Mouse (Mus musculus): ENCODE results near the gene Trappc6b. TPM values are rescaled to one million over a fixed set of nuclear protein-coding genes. Genes with fewer than 3 reads are reported as not detected.

The Trappc6b gene
- 65.5 and 66.3 TPM in 2 replicates for polyA plus RNA-seq (2016; fragmentation: Nextera tagmentation; extraction: Ambion mirVana)

DNA sequence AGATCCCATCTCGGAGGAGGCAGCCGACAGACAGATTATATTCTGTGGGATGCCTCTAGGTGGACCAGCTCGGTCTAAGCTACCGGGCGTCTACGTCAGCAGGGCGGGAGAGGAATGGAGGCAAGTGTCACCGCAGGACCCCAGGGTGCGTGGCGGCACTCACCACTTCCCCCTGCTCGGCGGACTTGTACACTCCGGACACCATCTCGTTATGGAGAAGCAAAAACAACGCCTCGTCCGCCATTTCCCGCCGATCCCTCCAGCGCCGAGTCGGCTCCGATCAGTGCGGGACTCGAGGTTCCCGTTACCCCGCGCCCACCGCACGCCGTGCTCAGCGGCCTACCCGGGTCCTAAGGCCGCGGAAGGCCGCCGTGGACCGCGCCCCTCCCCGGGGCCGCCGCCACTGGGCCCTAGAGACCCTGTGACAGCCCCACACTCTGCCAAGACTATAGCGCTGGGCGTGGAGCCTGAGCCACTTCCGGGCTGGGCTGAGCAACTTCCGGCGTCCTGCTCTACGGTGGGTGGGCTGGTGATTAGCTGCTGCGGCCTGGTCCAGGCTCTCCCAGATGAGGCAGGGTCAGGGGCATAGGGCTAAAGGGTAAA is at the start of gene Trappc6b:
Trappc6b (minus strand) TSS at position 480 of the 603 bp plus-strand sequence.
- Histone ChIP-seq H3K9me3 (no peaks in the 10 kb centered on the region; the same call in 1 of the 2 replicates), H3K27me3 (ENCODE audit: poor library complexity, severe bottlenecking) (no peaks in the 10 kb centered on the region), H3K36me3 (replicated peaks) (peaks cover 35% of the 10 kb centered on the region), H3K4me3 (peak within 1 kb of the TSS; percentile 86), H3K27ac (peak within 1 kb of the TSS; percentile 96), H3K4me1 (peaks cover 25% of the 10 kb centered on the region)
- DNase-seq (ENCODE audit: extremely low spot score, low spot score), result peak; percentile 87
- under 1% methylated on average over 49 of the region's 49 CpGs for WGBS

DNA sequence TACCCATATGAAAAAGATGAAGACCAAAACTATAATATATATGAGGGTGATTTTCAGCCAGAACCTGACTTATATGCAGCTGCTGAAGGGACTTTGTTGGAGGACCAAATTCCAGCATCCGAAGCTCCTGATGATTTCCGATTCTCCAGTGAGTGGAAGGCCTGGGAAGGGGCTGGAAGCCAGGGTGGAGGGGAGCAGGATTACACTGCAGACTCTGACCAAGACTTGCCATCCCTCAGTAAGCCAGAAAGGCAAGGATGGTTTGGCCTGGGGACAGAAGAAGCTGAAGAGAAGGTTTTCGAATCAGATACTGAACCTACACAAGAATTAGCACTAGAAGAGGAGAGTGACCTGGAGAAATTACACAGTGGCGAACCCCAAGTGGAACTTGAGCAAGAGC is 46.7 kb upstream of the Trappc6b start:
- DNase-seq (ENCODE audit: extremely low spot score, low spot score), result no peak
- no peaks in the 10 kb centered on the region for H3K9me3 ChIP-seq
- H3K27ac ChIP-seq, result no peak overlapping the region
- H3K4me1 ChIP-seq, result no peaks in the 10 kb centered on the region
- no peaks in the 10 kb centered on the region for H3K27me3 ChIP-seq (ENCODE audit: poor library complexity, severe bottlenecking)
- H3K4me3 ChIP-seq, result no peak overlapping the region
- H3K36me3 ChIP-seq (replicated peaks), result no peaks in the 10 kb centered on the region
- WGBS, result 89% methylated on average over 4 of the region's 4 CpGs

DNA sequence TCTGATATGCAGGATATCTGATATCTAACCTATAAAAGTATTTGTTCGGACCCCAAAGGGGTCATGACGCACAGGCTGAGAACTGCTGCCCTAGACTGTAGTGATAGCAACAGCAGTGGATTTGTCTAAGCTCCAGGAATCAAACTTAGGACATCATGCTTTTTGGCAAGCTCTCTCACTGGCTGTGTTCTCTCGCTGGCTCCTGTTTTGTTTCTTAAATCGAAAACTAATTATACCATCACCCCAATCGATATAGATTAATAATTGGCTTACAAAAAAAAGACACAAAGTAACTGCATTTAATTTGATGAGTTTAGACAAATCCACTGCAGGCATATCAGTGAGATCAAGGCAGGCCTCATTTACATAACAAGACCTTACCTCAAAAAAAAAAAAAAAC is 45.2 kb upstream of the Trappc6b start:
- Histone ChIP-seq H3K4me1 (no peaks in the 10 kb centered on the region), H3K9me3 (no peaks in the 10 kb centered on the region), H3K27ac (no peak overlapping the region), H3K4me3 (no peak overlapping the region), H3K27me3 (ENCODE audit: poor library complexity, severe bottlenecking) (no peaks in the 10 kb centered on the region), H3K36me3 (replicated peaks) (no peaks in the 10 kb centered on the region)
- 91% methylated on average over 5 of the region's 5 CpGs for WGBS
- no peak for DNase-seq (ENCODE audit: extremely low spot score, low spot score)

DNA sequence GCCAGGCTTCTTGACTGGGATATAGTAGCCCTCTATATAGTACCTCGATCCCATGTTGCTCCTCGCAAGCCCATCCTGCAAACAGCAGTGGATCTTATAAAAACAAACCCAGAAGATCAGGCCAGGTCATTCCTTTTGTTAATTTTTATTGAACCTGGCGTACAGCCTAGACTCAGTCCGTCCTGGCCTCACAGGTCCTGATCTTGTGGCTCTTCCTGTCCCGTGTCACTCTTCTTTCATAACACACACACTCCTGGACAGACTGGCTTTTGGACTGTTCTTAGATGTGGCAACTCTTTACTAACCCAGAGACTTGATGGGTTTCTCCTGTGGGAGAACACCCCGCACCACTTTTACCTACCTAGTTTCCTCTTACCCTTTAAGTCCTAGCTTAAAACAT is 44.6 kb upstream of the Trappc6b start:
- Histone ChIP-seq H3K27ac (no peak overlapping the region), H3K36me3 (replicated peaks) (no peaks in the 10 kb centered on the region), H3K4me3 (no peak overlapping the region), H3K9me3 (no peaks in the 10 kb centered on the region), H3K27me3 (ENCODE audit: poor library complexity, severe bottlenecking) (no peaks in the 10 kb centered on the region), H3K4me1 (no peaks in the 10 kb centered on the region)
- DNase-seq (ENCODE audit: extremely low spot score, low spot score), result no peak
- WGBS, result 92% methylated on average over 6 of the region's 6 CpGs

DNA sequence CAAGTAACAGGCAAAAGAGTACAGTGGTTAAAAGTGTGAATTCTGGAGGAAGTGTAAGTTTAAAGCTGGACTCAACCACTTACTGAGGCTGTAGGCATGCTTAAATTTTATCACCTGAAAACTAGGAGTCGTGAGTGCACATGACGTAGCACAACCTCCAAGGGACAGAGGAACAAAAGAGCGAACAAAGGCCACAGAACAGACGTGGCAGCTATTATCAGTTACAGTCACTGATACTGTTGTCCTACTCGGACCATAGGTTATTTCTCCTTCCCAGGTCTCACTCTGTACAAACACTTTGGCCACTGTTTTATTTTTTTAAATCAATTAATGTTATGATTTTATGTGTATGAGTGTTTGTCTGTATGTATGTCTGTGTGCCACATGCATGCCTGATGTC is 43.5 kb upstream of the Trappc6b start:
- 81% methylated on average over 5 of the region's 5 CpGs for WGBS
- no peak for DNase-seq (ENCODE audit: extremely low spot score, low spot score)
- H3K36me3 ChIP-seq (replicated peaks), result no peaks in the 10 kb centered on the region
- no peaks in the 10 kb centered on the region for H3K4me1 ChIP-seq
- H3K9me3 ChIP-seq, result no peaks in the 10 kb centered on the region
- no peak overlapping the region for H3K27ac ChIP-seq
- no peaks in the 10 kb centered on the region for H3K27me3 ChIP-seq (ENCODE audit: poor library complexity, severe bottlenecking)
- H3K4me3 ChIP-seq, result no peak overlapping the region

DNA sequence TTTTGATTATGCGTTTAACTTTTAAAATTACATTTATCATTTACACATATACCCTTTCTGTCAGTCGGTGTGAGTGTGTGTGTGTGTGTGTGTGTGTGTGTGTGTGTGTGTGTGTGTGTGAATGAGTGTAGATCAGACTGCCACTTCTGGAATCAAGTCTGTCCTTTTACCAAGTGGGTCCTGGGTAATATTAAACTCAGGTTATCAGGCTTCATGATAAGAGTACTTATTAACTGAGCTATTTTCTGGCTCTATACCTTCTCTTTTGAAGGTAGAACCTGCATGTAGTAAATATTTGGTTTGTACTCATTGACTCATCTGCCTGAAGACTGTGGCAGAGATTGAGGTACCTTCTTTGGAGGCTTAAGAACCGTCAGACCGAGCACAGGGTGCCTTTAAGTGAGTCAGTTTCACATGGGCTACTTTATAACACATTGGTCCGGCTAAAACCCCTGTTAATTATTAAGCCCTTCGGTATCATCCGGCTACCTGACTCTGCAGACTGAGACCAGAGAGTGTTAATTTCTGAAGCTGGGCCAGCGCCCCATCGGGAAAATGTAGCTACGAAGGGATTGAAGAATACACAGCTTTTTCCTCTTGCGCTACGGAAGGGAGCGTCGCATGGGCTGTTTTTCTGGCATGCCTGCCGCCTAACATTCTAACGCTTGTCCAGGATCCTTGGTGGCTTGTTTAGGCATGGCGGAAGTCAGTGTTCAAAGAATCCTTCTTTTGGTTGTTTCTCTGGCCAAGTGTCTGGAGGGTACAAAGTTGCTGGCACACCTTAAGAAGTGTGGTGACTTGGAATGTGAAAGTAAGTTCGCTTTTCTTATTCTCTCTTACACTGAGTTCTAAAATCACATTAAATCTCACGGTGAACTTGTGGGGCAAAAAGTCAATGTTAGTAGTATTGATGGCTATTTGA is 34.1 kb upstream of the Trappc6b start, which contains the start of gene Mia2:
Mia2 (plus strand) TSS at position 696 of the 922 bp plus-strand sequence.
- WGBS, result 91% methylated on average over 19 of the region's 19 CpGs

DNA sequence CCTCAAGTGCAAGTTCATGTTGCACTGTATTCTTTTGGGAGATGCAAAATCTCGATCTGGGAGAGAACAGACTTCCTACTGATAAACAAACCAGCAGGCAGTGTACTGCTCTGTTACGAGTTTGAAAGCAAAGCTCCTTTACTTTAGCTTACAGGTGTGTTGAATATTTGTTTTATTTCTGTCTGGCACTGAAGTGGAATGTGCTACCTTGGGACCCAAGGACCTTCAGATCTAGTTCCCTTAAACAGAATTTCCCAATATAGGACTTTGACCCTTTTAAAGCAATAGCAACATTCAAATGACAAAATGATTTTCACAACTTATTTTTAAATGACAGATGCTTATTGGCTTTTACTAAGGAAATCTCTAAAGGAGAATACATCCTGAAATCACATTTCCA is 32.3 kb upstream of the Trappc6b start:
- Histone ChIP-seq H3K27me3 (ENCODE audit: poor library complexity, severe bottlenecking) (no peaks in the 10 kb centered on the region), H3K36me3 (replicated peaks) (no peaks in the 10 kb centered on the region), H3K4me3 (no peak overlapping the region), H3K9me3 (no peaks in the 10 kb centered on the region), H3K4me1 (no peaks in the 10 kb centered on the region), H3K27ac (no peak overlapping the region)
- no peak for DNase-seq (ENCODE audit: extremely low spot score, low spot score)
- 79% methylated on average over 2 of the region's 2 CpGs for WGBS

More for the DNA sequence above, 34.1 kb upstream of the Trappc6b start, which contains the start of gene Mia2:
- Histone ChIP-seq H3K4me3 (no peak within 1 kb of the TSS), H3K9me3 (no peaks in the 10 kb centered on the region), H3K4me1 (no peaks in the 10 kb centered on the region), H3K36me3 (replicated peaks) (no peaks in the 10 kb centered on the region), H3K27me3 (ENCODE audit: poor library complexity, severe bottlenecking) (no peaks in the 10 kb centered on the region), H3K27ac (no peak within 1 kb of the TSS)
- DNase-seq (ENCODE audit: extremely low spot score, low spot score), result no peak

DNA sequence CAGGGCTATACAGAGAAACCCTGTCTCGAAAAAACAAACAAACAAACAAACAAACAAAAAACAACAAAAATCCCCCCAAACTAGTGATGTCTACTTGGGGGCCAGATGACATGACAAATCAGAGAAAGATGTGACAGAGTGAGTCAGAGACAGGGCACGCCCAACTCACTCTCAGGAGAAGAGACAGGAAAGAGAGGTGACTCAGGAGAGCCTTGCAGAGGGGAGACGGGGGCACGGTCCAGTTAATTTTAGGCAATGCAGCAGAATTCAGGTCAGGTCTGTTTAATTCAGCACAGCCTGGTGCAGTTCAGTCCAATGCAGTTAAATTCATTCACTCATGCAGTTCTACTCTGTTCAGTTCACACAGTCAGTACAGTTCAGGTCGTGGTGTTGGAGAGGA is 24.9 kb upstream of the Trappc6b start:
- no peak for DNase-seq (ENCODE audit: extremely low spot score, low spot score)
- no peaks in the 10 kb centered on the region for H3K36me3 ChIP-seq (replicated peaks)
- H3K9me3 ChIP-seq, result no peaks in the 10 kb centered on the region
- WGBS, result 79% methylated on average over 5 of the region's 5 CpGs
- H3K4me1 ChIP-seq, result no peaks in the 10 kb centered on the region
- H3K27me3 ChIP-seq (ENCODE audit: poor library complexity, severe bottlenecking), result no peaks in the 10 kb centered on the region
- no peak overlapping the region for H3K4me3 ChIP-seq
- no peak overlapping the region for H3K27ac ChIP-seq

DNA sequence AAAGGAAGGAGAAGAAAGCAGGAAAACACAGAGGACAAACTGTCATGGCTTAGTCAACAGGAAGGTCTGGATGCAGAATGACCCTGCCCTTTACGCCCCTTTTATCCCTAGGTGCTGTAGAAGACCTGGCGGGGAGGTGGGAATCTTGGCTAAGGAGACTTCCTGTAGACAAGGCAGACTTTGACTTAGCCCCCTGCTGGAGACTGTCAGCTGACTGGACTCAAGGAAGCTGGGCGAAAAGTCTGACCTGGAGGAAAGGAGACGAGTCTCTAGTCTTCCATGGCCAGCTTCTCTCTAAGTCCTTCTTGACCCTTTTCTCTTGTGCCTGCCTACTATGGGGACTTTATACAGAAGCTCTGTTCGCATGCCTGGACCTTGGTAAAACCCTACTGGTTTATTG is 23.2 kb upstream of the Trappc6b start:
- no peak overlapping the region for H3K27ac ChIP-seq
- no peaks in the 10 kb centered on the region for H3K4me1 ChIP-seq
- H3K9me3 ChIP-seq, result no peaks in the 10 kb centered on the region
- WGBS, result 78% methylated on average over 5 of the region's 5 CpGs
- no peaks in the 10 kb centered on the region for H3K27me3 ChIP-seq (ENCODE audit: poor library complexity, severe bottlenecking)
- DNase-seq (ENCODE audit: extremely low spot score, low spot score), result no peak
- H3K36me3 ChIP-seq (replicated peaks), result no peaks in the 10 kb centered on the region
- no peak overlapping the region for H3K4me3 ChIP-seq

DNA sequence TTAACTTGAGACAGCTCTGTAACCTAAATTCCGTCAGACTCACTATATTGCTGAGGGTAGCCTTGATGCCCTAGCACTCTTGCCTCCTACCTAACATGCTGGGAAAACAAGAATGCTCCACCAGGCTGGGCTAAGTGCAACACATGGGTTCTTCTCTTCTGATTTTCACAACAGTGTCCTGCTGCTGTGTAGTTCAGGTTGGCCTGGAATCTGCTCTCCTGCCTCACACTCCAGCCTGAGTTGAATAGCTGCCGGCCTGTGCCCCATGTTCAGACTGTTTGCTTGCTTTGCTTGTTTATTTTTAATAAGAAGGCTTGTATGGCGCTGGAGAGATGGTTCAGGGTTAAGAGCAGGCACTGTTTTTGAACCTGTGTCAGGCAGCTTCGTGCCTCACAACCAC is 19.2 kb upstream of the Trappc6b start:
- H3K4me3 ChIP-seq, result no peak overlapping the region
- no peak for DNase-seq (ENCODE audit: extremely low spot score, low spot score)
- no peaks in the 10 kb centered on the region for H3K27me3 ChIP-seq (ENCODE audit: poor library complexity, severe bottlenecking)
- H3K9me3 ChIP-seq, result no peaks in the 10 kb centered on the region
- no peaks in the 10 kb centered on the region for H3K4me1 ChIP-seq
- peaks cover 4% of the 10 kb centered on the region for H3K36me3 ChIP-seq (replicated peaks)
- no peak overlapping the region for H3K27ac ChIP-seq
- 85% methylated on average over 4 of the region's 4 CpGs for WGBS

DNA sequence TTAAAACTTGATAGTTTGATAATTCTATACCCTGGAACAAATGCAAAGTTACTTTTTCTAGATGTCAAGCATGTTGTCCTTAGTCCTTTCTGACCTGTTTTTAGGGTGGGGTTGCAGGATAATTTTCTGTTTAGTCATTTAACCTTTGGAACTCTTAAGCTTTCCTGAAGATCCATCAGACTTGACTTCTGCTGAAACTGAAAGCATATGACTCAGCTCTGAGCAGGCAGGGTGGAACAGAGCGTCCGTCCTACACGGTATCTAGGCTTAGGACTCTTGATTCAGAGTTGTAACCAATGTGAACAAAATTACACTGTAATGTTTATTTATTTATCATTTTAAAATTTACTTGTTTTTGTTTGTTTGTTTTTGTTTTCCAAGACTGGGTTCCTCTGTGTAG is 16.6 kb upstream of the Trappc6b start:
- no peaks in the 10 kb centered on the region for H3K4me1 ChIP-seq
- H3K4me3 ChIP-seq, result no peak overlapping the region
- H3K27ac ChIP-seq, result no peak overlapping the region
- WGBS, result over 99% methylated on average over 3 of the region's 3 CpGs
- H3K36me3 ChIP-seq (replicated peaks), result peaks cover 28% of the 10 kb centered on the region
- DNase-seq (ENCODE audit: extremely low spot score, low spot score), result no peak
- H3K27me3 ChIP-seq (ENCODE audit: poor library complexity, severe bottlenecking), result no peaks in the 10 kb centered on the region
- no peaks in the 10 kb centered on the region for H3K9me3 ChIP-seq

DNA sequence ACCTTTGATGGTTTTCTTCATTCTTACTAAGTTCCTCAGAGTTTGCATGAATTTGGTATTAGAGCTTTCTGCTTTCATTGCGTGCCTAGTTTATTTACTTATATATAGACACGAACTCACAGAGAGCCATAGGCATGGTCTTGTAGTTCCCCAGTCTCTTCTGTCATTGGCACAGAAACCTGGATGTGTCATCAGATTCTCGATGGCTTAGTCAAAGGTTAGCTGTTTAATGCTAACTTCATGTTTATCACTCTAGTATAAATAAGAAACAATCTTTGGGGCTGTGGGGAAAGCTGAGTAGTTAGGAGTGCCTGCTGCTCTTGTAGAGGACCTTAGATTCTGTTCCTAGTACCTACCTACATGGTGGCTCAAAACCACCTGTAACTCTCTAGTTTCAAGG is 15.7 kb upstream of the Trappc6b start:
- 92% methylated on average over 3 of the region's 3 CpGs for WGBS
- Histone ChIP-seq H3K9me3 (no peaks in the 10 kb centered on the region), H3K36me3 (replicated peaks) (peaks cover 37% of the 10 kb centered on the region), H3K27ac (no peak overlapping the region), H3K4me1 (no peaks in the 10 kb centered on the region), H3K27me3 (ENCODE audit: poor library complexity, severe bottlenecking) (no peaks in the 10 kb centered on the region), H3K4me3 (no peak overlapping the region)
- DNase-seq (ENCODE audit: extremely low spot score, low spot score), result no peak

DNA sequence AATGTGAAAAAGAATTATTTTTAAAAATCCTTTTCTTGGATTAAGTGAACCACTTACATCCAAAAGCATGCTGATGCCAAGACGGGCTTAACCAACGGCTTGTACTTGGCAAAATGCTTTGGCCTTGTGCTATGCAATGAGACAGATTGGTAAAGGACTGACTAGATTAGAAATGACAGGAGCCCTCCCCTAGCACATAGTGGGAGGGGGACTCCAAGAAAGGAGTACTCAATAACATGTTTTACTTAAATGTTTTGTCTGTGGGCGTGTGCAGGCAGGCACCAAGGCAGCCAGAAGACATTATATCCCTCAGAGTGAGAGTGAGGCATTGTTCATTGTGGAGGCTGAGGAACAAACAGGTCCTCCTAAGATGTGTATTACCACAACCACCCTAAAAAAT is 12.8 kb upstream of the Trappc6b start:
- Histone ChIP-seq H3K27me3 (ENCODE audit: poor library complexity, severe bottlenecking) (no peaks in the 10 kb centered on the region), H3K4me1 (no peaks in the 10 kb centered on the region), H3K9me3 (no peaks in the 10 kb centered on the region), H3K4me3 (no peak overlapping the region), H3K27ac (no peak overlapping the region), H3K36me3 (replicated peaks) (peaks cover 67% of the 10 kb centered on the region)
- 91% methylated on average over 3 of the region's 3 CpGs for WGBS
- no peak for DNase-seq (ENCODE audit: extremely low spot score, low spot score)

All from forebrain, embryonic 10.5 days (tissue).